Mouse (Mus musculus) brain, embryonic 14.5 days (tissue): Measurements from ENCODE around the gene Rxfp2.

Experiments used
- CTCF ChIP-seq: fragments of 200-500 bp; IDR thresholded peaks from 2 replicates; pipeline ENCODE4 v1.5.1; 2012; ENCODE audit warnings: inconsistent platforms, mild to moderate bottlenecking, moderate library complexity, borderline replicate concordance; ENCODE audit not compliant: insufficient read depth, insufficient read length; ENCODE audit errors: extremely low read depth
- POLR2A ChIP-seq: fragments of 200-500 bp; IDR thresholded peaks from 2 replicates; pipeline ENCODE4 v1.6.1; 2012; ENCODE audit warnings: mild to moderate bottlenecking, inconsistent platforms, borderline replicate concordance; ENCODE audit not compliant: poor library complexity, insufficient read depth, insufficient read length, severe bottlenecking; ENCODE audit errors: extremely low read depth

DNA sequence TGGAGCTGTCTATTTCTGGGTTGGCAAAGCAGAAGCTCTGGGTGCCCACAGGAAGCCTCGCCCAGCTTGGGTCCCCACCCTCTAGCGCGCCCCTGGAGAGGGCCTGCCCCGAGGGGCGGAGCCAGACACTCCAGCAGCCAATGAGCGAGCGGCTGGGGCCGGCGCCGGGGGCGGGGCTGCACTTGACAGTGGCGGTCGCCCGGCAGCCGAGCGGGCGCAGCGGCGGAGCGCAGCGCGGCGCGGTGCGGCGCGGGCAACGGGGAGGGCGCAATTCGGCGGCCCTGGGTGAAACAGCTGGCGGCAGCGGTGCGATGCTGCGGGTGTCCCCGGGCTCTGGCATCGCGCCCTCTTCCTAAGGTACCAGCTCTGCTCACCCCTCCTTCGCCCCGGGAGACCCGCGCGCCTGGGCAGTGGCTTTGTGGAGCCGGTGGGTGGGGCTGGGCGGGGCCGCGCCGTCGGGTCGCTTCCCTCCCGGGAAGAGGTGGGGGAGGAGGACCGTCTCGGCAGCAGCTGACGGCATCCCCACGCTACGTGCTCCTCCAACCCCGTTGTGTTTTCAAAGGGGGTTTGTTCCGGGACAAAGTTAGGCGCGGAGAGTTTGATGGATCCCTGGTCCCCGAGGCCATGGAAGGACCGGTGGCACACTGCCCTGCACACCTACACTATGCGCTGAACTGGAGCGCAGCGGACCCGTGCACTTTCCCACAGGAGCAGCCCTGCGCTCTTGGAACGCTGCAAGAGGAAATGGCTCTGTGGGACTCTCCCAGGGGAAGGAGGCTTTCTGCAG is 100.2 kb downstream of the Rxfp2 start, which contains the start of gene Fry:
- TF ChIP-seq CTCF (no peak), POLR2A (peak; percentile 78)
